Mouse (Mus musculus): ENCODE measurements at regions not wholly inside any gene's neighbourhood (a gene's known extent, or its start where the extent isn't known, plus 50 kb on each side); places are given as distances from the start of the nearest gene placed in this dataset.

DNA sequence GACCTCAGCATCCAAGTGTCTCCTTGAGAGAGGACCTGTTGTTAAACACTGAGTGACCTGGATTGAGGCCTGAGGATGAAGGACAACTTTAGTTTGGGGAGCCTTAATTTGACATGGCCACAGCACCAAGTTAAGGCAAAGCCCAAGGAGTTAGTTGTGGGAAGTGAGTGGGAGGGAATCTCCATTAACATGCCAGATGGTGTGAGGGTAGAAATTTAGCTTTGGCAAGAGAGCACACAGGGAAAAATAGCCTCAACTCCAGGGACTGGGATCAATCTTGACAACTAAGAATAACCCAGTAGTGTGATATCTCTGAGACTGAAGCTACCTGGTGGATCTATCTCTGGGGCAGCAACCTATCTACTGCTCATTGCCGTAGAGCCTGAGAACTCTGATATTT, 105.4 kb downstream of the Ahr start:
- intact Hi-C loops (cut with DNase I), result no loop called here
- DNase-seq (ENCODE audit: low spot score), result no peak

DNA sequence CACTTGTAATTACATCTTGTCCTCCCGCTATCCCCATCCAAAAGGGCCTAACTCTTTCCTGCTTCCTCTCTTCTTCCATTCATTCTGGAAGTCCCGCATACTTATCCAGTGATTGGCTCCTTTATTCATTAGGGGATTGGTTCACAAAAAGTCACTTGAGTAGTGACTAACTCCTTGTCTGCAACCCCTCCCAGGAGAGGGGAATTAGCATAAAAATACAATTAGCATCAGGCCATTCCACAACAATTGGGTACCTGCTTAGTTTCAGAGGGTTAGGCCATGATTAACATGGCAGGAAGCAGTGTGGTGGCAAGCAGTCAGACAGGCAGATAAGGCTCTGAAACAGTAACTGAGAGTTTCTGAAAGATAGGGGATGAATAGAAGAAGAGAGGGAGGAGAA, 115.6 kb downstream of the Ahr start:
- intact Hi-C loops (cut with DNase I), result no loop called here
- no peak for DNase-seq (ENCODE audit: low spot score)

DNA sequence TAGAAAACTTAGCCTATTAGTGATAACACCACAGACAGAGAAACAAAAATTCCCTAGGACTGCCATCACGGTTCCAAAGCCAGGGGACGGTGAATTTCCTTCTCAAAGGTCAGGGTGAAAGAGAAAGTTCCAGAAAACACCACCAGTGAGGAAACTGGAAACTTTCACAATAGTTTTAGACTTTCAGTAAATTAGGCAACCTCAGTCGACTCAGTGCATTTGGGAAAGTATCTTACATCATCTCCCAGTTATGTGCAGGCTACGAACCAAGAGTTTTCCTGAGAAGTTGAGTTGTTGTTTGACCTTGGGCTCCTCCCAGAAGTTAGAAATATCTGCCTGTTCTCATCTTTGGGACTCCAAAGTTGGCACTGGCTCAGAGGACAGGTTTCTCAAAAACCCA, 116.9 kb downstream of the Ahr start:
- intact Hi-C loops (cut with DNase I), result no loop called here
- peak; percentile 3 for DNase-seq (ENCODE audit: low spot score)

DNA sequence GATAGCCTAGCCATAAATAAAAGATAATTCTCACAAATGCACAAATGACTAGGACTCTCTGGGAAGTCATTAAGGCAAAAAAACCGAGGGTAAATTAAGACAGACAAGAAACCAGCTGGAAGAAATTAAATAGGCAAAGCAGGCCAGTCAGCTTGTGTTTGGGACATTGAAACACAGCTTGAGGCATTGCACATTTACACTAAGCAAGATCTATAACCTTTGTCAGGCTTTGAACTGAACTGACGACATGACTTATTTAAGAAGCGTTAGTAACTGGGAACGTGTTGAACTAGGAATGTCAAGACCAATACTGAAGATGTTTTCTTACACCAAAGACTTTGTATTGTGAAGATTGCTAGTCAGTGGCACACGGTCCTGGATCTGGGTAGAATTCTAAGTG, 118.3 kb downstream of the Ahr start:
- DNase-seq (ENCODE audit: low spot score), result no peak
- intact Hi-C loops (cut with DNase I), result no loop called here

DNA sequence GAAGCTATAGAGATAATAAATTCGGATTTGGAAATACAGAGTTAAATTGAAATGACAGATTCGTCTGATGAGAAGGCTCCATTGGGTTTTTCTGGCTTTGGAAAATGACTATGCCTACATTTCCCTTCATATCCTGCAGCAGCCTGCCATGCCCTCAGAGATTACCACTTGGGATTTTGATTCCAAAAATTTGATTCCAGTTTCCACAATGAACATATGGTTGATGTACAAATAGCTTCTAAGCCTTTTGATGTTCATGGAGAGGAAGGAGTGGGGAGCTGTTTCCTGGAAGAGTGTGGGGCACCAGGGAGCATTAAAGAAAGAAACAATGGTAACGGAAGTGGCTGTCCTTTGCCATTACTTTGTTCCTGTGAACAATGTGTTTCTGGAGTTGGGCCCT, 122.1 kb downstream of the Ahr start:
- DNase-seq (ENCODE audit: low spot score), result no peak
- intact Hi-C loops (cut with DNase I), result no loop called here

- DNase-seq (ENCODE audit: low spot score), result no peak
- intact Hi-C loops (cut with DNase I), result no loop called here
Observed at GRCm38 (mm10) chr12:35408461-35408860, 126.4 kb downstream of the Ahr start.

DNA sequence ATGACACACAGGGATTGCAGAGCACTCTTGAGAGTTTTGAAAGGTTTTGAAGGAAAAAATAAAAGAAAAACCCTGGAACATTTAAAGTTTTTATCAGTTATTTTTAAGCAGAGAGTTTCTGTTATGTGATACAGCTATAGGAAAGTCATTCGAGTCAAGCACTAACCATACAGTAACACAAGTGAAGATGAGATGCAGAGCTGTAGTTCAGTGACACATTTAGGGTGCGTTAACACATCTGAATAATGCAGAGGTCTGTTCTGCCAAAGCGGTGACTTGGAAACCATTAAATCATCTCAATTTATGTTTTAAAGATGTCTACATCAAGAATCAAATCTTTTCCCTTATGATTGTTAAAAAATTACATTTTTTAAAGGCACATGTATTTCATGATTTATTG, 126.8 kb downstream of the Ahr start:
- DNase-seq (ENCODE audit: low spot score), result no peak
- intact Hi-C loops (cut with DNase I), result no loop called here

DNA sequence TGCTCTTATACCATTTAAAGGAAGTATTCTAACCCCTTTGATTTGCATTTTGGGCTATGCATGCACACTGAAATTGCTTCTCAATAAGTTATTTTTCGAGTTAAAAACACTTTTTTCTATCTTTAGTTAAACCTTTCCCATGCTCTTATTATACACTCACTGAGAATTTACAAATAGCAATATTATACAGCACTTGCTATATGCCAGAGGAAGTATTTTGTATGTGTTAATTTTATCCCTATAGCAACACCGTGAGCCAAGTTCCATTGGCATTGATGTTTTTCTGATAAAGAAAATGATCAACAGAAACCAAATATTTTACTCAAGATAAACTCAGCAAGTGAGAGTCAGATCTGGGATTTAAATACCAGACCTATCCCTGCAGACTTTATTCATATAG, 133.0 kb downstream of the Ahr start:
- no peak for DNase-seq (ENCODE audit: low spot score)
- intact Hi-C loops (cut with DNase I), result no loop called here

GRCm38 (mm10) chr12:35401219-35401618, 133.6 kb downstream of the Ahr start:
- no peak for DNase-seq (ENCODE audit: low spot score)
- intact Hi-C loops (cut with DNase I), result no loop called here

DNA sequence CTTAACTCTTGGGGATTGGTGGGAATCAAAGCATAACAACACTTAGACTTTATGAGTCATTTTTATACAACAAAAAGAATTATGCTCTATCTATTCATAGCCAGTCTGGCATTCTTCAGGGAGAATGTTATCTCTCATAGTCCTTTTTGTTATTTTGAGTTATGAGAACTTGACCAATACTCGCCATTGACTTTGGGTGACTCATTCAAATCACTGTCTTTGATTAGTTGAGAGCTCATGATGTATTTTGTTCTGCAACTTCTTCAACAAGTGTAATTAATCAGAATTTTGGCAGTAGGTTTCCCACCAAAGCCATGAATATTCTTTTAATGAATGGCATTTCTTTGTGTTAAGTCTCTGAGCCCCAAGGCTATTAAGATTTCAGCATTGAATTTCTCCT, 139.6 kb downstream of the Ahr start:
- intact Hi-C loops (cut with DNase I), result no loop called here
- no peak for DNase-seq (ENCODE audit: low spot score)

DNA sequence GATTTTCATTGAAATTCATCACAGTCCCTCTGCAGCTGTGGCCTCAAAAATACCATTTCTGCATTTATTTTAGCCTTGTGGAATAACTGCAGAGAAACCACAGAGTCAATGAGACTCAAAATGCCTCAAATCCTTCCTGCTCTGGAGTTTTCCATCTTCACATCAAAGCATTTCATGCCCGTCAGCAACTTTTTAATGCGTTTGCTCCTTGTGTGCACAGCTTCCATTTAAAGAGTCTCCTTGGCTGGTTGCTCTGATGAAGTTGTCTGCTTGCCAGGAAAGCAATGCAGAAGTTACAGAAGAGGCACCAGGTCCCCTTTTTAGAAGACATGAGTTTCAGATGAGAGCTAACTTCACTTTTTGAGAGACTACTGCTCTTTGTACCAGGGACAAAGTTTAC, 142.7 kb downstream of the Ahr start:
- peak; percentile 1 for DNase-seq (ENCODE audit: low spot score)
- intact Hi-C loops (cut with DNase I), result no loop called here

DNA sequence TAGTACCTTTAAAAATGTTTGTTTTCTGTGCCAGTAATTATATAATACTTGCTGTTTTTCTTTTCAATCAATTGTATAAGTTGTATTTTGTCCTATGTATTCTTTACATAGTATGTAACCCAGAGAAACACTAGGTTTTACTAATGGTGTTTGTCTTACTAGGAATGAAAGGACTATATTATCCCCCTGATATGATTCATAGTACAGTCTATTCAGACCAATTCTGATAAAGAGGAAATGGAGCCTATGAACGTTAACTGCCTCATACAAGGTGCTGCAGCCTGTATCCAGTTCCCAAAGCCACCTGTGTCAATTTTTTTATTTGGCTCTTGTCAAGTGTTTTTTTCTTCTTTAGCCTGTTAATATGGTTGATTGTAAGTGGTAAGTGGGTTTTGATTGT, 144.6 kb downstream of the Ahr start:
- no peak for DNase-seq (ENCODE audit: low spot score)
- intact Hi-C loops (cut with DNase I), result no loop called here

- intact Hi-C loops (cut with DNase I), result no loop called here
- DNase-seq (ENCODE audit: low spot score), result no peak
Observed at GRCm38 (mm10) chr12:35389839-35390238, 145.0 kb downstream of the Ahr start.

DNA sequence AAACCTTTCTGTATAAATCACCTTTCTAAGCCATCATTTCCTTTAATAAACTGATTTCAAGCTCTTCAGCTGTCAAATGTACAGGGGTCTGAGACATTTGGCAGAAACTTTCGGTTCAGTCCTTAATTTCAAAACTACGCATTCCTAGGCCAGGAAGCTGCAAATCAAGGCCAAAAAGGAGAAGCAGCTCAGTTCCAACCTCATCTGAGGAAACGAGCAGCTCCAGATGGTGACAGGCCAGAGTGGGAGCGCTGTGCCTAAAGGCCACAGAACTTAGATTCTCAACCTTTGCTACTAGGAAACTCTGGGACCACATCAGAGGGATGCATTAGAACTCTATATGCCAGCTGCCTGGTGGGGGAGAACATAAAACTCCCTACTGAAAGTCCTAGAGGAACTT, 150.6 kb downstream of the Ahr start:
- intact Hi-C loops (cut with DNase I), result no loop called here
- no peak for DNase-seq (ENCODE audit: low spot score)

DNA sequence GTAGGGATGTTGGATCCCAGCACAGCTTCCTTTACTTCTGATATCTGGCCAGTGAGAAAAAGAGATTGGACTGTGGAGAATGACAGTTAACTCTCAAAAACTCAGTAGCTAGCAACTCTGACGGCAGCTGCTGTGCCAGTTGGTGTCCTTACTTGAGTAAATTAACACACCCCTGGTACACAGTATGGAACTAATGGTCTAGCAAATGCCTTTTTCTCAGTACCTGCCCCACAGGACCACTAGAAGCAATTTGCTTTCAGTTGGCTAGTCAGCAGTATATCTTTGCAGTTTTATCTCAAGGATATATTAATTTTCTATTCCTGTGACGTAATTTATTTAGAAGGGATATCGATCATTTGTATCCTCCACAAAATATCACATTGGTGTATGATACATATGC, 157.6 kb downstream of the Ahr start:
- no peak for DNase-seq (ENCODE audit: low spot score)
- intact Hi-C loops (cut with DNase I), result no loop called here

DNA sequence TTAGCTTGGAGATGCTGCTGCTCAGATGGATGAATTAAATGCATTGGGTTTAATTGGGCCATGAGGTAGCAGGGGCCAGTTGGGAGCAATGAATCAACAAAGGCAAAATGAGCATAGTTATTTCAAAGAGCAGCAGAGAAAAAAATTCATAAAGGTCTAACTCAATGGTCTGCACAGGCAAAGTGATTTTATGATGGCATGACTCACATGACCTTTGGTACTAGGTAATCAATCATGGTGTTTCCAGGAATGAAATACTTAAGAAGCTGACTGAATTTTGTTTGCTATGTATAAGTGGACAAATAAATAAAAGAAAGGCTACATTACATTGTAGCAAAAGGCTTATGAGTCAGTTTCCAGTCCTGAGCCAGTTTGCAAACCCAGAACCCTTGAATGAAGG, 158.5 kb downstream of the Ahr start:
- no peak for DNase-seq (ENCODE audit: low spot score)
- intact Hi-C loops (cut with DNase I), result no loop called here

DNA sequence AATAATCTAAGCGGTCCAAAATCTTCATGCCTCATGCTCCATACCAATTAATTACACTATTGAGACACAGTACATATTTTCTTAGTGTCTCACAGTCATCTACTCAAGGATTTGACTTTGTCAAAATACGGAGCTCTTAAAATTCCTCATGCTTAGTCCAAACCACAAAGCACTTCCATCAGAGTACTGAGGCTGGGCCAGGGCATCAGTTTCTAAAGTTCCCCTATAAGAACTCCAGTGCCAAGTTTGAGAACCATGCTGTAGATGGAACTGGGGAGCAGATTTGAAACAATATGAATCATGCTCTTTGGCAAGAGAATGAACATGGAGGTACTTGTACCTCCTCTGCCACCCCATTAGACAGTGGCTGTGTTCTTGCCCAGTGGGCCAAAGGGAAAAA, 176.9 kb downstream of the Ahr start:
- intact Hi-C loops (cut with DNase I), result no loop called here
- no peak for DNase-seq (ENCODE audit: low spot score)

DNA sequence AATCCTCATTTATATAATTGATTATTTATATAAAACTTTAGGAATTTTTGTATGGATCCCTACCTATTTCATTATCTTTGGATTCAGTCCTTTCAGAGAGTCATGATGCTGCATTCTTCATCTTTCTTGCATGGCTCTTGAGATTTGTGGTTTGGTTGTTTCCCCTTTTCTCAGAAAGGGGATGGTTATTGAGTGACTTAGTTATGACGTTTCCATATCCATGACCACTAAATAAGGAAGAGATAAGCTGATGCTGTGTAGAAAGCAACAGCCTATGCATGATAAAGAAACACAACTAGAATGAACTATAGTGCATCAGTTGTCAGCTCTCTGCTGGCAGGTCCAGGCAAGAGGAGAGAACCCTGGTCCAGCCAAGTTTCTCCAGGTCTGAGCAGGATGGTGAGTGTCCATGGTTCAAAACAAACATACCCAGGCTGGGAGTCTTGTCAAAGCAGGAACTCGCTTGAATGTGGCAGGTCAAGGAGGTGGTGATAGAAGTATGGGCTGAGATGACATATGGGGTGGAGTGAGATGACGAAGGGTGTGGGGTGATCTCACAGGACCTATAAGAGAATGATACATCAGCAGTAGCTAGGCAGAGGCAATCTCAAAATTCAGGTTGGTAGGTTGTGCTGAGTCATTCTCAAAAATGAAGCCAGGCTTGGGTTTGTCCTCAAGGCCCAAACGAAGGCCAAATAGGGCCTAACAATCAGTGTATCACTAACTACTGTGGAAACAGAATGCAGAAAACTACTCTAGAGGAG, 196.5 kb downstream of the Ahr start:
- intact Hi-C loops (cut with DNase I), result no loop called here
- no peak for DNase-seq (ENCODE audit: low spot score)

GRCm38 (mm10) chr12:35336314-35336713, 198.5 kb downstream of the Ahr start:
- intact Hi-C loops (cut with DNase I), result no loop called here
- no peak for DNase-seq (ENCODE audit: low spot score)

GRCm38 (mm10) chr12:35334344-35335075, 200.3 kb downstream of the Ahr start:
- DNase-seq (ENCODE audit: low spot score), result no peak
- intact Hi-C loops (cut with DNase I), result no loop called here

GRCm38 (mm10) chr12:35331303-35331702, 203.5 kb downstream of the Ahr start:
- intact Hi-C loops (cut with DNase I), result no loop called here
- DNase-seq (ENCODE audit: low spot score), result no peak

- intact Hi-C loops (cut with DNase I), result no loop called here
- no peak for DNase-seq (ENCODE audit: low spot score)
Observed at GRCm38 (mm10) chr12:35329699-35330098, 205.1 kb downstream of the Ahr start.

Measured in heart, postnatal 25 days (tissue).